Mouse (Mus musculus): ENCODE results near the gene H2-Q6.
"Not testable (repeated sequence)": the region's sequence is repeated elsewhere in the genome, so short reads cannot be mapped to it uniquely, and the experiment has no call there.

Gene H2-Q6

DNA sequence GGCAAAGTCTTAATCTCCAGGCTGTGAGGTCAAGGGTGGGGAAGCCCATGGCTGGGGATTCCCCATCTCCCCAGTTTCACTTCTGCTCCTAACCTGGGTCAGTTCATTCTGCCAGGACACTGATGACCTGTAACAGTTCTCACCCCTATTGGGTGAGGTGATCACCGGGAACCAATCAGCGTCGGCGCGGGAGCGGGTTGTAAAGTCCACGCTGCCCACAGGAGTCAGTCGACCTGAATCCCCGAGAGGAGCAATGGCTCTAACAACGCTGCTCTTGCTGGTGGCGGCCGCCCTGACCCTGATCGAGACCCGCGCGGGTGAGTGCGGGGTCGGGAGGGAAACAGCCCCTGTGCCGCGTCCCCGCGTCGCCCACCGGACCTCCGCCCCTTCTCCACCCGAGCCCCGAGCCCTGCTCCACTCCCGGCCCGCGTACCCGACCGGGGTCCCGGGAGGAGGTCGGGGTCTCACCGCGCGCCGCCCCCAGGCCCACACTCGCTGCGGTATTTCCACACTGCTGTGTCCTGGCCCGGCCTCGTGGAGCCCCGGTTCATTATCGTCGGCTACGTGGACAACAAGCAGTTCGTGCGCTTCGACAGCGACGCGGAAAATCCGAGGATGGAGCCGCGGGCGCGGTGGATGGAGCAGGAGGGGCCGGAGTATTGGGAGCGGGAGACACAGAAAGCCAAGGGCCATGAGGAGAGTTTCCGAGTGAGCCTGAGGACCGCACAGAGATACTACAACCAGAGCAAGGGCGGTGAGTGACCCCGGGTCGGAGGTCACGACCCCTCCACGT, at the start of gene H2-Q6:
TSS of gene H2-Q6 (plus strand) at position 227 of the 793 bp plus-strand sequence.
- in situ Hi-C loops (cut with MboI; ENCODE audit: low sequenced_read_pairs) = not testable (repeated sequence)

DNA sequence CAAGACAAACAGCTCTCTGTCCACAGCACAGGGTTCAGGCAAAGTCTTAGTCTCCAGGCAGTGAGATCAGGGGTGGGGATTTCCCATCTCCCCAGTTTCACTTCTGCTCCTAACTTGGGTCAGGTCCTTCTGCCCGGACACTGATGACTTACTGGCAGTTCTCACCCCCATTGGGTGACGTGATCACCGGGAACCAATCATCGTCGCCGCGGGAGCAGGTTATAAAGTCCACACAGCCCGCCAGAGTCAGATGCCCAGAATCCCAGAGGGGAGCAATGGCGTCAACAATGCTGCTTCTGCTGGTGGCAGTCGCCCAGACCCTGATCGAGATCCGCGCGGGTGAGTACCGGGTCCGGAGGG, 45.3 kb upstream of the H2-Q6 start, which contains the start of gene H2-Q4:
TSS of gene H2-Q4 (plus strand) at position 249 of the 360 bp plus-strand sequence.
- in situ Hi-C loops (cut with MboI; ENCODE audit: low sequenced_read_pairs) = no loop called here

DNA sequence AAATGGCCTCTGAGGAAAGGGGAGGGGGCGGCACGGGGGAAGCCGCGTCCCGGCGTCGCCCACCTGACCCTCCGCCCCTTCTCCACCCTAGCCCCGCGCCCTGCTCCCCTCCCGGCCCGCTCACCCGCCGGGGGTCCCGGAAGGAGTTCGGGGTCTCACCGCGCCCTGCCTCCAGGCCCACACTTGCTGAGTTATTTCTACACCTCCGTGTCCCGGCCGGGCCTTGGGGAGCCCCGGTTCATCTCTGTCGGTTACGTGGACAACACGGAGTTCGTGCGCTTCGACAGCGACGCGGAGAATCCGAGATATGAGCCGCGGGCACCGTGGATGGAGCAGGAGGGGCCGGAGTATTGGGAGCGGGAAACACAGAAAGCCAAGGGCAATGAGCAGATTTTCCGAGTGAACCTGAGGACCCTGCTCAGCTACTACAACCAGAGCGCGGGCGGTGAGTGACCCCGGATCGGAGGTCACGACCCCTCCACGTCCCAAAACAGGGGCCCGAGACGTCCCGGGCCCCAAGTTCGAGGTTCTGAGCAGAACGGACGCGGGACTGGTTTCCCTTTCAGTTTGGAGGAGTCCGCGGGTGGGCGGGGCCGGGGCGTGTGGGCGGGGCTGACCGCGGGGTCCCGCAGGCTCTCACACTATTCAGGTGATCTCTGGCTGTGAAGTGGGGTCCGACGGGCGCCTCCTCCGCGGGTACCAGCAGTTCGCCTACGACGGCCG, 44.8 kb upstream of the H2-Q6 start:
- in situ Hi-C loops (cut with MboI; ENCODE audit: low sequenced_read_pairs) = no loop called here

DNA sequence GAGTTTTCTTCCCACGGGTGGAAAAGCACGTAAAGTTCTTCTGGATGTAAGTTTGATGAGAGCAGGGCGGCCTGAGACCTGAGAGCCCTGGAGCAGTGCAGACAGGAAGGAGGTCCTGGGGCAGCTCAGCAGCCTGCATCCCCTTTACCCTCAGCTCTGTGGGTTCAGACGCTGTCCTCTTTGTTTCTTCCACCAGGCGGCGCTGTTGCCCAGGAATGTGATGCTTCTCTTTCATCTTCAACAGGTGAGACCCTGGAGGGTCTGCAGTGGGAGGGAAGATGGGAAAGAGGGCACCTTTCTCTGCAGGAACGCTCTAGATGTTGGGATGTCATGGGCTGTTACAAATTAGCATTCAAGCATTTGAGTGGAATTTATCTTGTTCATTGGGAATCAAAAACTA, 34.9 kb upstream of the H2-Q6 start:
- in situ Hi-C loops (cut with MboI; ENCODE audit: low sequenced_read_pairs) = not testable (repeated sequence)

DNA sequence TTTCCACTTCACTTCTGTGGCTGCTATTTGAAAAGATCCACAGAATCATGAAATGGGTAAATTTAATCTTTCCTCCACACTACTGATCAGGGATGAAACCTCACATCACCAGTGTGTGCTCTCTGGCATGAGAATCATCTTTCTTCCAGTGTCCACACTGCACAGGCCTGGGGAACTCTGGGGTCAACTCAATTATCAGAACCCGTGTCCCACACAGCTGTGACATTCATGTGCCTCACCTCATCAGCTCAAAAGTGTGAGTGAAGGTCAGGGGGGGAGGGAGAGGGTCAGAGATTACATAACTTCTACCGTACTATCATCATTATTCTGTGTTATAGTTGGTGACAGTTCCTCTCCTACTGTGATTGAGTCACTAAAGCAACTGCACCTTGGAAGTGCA, 32.0 kb upstream of the H2-Q6 start:
- in situ Hi-C loops (cut with MboI; ENCODE audit: low sequenced_read_pairs) = not testable (repeated sequence)

DNA sequence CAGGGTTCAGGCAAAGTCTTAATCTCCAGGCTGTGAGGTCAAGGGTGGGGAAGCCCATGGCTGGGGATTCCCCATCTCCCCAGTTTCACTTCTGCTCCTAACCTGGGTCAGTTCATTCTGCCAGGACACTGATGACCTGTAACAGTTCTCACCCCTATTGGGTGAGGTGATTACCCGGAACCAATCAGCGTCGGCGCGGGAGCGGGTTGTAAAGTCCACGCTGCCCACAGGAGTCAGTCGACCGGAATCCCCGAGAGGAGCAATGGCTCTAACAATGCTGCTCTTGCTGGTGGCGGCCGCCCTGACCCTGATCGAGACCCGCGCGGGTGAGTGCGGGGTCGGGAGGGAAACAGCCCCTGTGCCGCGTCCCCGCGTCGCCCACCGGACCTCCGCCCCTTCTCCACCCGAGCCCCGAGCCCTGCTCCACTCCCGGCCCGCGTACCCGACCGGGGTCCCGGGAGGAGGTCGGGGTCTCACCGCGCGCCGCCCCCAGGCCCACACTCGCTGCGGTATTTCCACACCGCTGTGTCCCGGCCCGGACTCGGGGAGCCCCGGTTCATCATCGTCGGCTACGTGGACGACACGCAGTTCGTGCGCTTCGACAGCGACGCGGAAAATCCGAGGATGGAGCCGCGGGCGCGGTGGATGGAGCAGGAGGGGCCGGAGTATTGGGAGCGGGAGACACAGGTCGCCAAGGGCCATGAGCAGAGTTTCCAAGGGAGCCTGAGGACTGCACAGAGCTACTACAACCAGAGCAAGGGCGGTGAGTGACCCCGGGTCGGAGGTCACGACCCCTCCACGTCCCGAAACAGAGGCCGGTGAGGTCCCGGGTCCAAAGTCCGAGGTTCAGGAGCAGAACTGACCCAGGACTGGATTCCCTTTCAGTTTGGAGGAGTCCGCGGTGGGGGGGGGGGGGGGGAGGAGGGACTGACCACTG, 30.5 kb upstream of the H2-Q6 start:
- in situ Hi-C loops (cut with MboI; ENCODE audit: low sequenced_read_pairs) = not testable (repeated sequence)

DNA sequence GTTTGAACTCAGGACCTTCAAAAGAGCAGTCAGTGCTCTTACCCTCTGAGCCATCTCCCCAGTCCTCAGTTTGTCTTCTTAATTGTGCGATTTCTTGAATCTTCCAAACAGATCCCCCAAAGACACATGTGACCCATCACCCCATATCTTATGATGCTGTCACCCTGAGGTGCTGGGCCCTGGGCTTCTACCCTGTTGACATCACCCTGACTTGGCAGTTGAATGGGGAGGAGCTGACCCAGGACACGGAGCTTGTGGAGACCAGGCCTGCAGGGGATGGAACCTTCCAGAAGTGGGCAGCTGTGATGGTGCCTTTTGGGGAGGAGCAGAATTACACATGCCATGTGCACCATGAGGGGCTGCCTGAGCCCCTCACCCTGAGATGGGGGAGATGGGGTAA, 27.7 kb upstream of the H2-Q6 start:
- in situ Hi-C loops (cut with MboI; ENCODE audit: low sequenced_read_pairs) = not testable (repeated sequence)

DNA sequence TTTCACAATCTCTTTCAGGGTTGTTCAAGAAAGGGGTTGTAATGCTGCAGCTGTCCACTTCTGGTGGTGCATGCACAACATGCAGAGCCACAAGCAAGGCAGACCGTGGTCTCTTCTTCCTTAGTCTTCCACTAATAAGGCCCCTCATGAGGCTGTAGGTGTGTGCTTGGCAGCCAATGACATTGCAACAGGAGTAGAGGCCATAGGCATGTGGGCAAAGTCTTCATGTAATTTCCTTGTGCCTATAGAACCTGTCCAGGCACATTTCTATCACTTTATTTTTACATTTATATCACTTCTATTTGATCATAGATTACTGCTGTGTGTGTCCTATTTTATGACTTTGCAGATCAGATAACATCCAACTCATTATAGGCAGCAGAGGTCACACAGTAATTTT, 11.6 kb upstream of the H2-Q6 start:
- in situ Hi-C loops (cut with MboI; ENCODE audit: low sequenced_read_pairs) = not testable (repeated sequence)

DNA sequence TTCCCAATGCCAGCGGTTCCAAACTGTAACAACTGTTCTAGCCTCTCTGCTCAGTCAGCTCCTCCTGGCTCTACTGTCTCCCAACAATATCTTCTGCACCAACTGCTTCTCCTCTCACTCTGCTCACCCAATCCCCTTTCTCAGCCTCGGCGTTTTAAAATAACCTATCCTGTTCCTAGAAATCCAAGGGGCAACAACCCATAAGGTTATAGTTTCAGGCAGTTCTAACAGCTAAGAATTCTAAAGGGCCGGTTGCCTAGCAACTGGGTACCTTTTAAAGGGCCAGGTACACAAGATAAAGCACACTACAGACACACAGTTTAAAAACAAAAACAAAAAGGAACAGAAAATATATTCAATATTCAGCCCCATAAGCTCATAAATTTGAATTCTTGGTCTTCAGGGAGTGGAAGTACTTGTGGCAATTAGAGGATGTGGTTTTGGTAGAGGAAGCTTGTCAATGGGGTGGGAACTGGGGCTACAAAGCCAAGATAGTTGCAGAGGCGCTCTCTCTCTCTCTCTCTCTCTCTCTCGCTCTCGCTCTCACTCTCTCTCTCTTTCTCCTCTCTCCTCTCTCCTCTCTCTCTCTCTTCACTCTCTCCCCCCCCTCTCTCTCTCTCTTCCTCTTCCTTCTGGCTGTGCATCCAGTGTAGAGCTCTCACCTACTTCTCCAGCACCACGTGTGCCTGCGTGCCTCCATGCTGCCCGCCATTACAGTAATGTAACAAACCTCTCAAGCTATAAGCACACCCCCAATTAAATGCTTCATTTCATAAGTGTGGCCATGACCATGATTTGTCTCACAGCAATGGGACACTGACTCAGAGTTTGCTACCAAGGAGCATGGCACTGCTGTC, 9.1 kb upstream of the H2-Q6 start:
- in situ Hi-C loops (cut with MboI; ENCODE audit: low sequenced_read_pairs) = not testable (repeated sequence)

DNA sequence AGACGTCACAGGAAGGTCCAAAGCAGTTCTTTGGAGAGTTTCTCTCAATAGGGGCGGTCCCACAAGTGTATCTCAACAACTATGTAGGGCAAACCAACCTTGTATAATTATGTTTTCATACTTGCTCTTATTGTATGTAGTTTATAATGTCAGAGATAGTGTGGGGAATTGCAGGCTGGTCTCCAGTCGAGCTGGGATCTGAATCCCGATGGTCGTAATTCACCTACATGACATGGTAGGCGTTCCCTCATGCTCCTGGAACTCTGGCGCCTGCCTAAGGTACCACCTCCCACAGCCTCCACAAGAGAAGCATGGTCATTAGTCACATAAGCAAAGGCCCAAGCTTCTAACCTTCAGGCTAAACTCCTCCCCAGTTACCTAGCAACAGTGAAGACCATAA, 5.9 kb upstream of the H2-Q6 start:
- in situ Hi-C loops (cut with MboI; ENCODE audit: low sequenced_read_pairs) = no loop called here

DNA sequence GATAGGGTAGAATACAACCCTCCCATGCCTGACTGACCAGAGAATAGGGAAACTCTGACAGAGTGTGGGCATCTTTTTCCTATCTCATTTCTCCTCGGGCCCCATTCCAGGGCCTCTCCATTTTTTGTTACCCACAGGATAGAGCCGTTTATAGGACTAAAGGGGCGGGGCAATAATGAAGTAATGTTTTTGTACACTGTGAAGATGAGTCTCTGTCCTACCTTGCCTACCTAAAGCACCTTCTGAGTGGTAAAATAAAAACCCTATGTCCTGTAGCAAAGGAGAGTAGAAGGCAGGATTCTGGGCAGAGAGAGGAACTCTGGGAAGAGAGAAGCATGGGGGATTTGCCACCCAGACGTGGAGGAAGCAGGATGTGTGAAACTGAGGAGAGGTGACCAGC, 5.1 kb upstream of the H2-Q6 start:
- in situ Hi-C loops (cut with MboI; ENCODE audit: low sequenced_read_pairs) = not testable (repeated sequence)

DNA sequence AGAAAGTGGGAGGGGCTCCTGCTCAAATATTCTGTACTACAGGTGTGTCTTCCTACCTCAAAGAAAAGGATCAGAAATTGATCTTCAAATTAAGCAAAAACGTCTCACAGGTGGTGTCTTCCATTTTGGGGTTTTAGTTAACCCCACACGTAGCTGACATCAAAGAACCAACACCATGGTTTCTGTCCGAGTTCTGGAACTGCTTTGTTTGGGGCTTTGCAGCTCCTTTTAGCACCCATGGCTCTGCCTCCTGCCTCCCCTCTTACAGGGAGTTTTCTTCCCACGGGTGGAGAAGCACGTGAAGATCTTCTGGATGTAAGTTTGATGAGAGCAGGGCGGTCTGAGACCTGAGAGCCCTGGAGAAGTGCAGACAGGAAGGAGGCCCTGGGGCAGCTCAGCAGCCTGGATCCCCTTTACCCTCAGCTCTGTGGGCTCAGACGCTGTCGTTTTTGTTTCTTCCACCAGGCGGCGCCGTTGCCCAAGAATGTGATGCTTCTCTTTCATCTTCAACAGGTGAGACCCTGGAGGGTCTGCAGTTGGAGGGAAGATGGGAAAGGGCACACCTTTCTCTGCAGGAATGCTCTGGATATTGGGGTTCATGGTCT, 4.3 kb upstream of the H2-Q6 start:
- in situ Hi-C loops (cut with MboI; ENCODE audit: low sequenced_read_pairs) = not testable (repeated sequence)

DNA sequence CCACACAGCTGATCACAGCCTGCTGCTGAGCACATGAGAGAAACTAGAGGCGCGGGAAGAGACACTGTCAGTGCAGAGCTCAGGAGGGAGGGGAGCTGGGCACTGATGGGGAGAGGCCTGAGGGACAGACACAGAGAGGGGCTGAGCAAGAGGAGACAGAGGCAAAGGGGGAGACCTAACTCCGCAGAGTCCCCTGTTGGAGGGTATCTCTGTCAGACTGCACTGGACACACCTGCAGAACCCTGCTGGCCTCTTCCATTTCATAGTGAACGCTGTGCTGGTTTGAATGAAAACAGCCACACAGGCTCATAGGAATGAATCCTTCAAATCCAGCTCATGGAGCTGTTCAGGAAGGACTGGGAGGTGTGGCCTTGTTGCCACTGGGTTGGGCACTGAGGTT, 3.3 kb upstream of the H2-Q6 start:
- in situ Hi-C loops (cut with MboI; ENCODE audit: low sequenced_read_pairs) = not testable (repeated sequence)

DNA sequence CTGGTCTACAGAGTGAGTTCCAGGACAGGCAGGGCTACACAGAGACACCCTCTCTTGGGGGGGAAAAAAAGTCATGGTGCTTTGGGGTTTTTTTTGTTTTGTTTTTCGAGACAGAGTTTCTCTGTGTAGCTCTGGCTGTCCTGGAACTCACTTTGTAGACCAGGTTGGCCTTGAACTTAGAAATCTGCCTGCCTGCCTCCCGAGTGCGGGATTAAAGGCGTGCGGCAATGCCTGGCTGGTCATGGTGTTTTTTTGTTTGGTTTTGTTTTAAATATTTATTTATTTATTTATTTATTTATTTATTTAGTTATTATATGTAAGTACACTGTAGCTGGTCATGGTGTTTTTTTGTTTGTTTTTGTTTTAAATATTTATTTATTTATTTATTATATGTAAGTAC, 2.3 kb upstream of the H2-Q6 start:
- in situ Hi-C loops (cut with MboI; ENCODE audit: low sequenced_read_pairs) = not testable (repeated sequence)

DNA sequence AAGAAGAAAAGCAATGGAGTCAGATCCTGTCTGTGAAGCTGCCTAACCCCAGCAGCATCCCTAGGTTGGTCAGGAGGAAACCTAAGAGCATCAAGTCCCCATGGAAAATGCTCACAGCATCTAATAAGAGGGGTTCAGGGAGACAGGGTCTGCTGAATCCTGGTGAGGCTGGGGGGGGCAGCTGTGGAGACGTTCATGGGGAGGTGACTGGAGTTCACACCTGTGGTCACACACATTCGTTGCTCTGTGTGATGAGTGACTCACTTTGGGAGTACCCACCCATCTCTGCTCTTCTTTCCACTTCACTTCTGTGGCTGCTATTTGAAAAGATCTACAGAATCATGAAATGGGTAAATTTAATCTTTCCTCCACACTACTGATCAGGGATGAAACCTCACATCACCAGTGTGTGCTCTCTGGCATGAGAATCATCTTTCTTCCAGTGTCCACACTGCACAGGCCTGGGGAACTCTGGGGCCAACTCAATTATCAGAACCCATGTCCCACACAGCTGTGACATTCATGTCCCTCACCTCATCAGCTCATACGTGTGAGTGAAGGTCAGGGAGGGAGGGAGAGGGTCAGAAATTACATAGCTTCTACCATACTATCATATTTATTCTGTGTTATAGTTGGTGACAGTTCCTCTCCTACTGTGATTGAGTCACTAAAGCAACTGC, 1.4 kb upstream of the H2-Q6 start:
- in situ Hi-C loops (cut with MboI; ENCODE audit: low sequenced_read_pairs) = not testable (repeated sequence)

DNA sequence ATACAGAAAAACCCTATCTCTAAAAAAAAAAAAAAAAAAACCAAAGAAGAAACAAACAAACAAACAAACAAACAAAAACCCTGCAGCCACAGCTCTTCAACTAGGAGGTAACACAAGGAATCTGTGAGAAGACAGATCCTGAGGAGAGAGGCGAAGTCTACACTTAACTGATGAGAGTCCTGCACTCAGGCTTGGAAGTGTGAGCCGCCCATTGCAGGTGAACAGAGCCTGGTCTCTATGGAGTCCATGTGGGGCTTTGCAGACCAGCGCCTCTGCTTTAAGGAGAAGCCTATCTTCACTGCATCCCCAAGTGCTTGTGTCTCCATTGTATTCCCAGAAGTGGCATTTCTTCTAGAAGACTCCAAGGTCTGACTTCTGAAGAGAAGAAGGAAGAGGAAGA, 544 bp upstream of the H2-Q6 start:
- in situ Hi-C loops (cut with MboI; ENCODE audit: low sequenced_read_pairs) = not testable (repeated sequence)

DNA sequence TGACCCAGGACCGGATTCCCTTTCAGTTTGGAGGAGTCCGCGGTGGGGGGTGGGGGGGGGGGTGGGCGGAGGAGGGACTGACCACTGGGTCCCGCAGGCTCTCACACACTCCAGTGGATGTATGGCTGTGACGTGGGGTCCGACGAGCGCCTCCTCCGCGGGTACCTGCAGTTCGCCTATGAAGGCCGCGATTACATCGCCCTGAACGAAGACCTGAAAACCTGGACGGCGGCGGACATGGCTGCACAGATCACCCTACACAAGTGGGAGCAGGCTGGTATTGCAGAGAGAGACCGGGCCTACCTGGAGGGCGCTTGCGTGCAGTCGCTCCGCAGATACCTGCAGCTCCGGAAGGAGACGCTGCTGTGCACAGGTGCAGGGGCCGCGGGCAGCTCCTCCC, 824 bp downstream of the H2-Q6 start:
- in situ Hi-C loops (cut with MboI; ENCODE audit: low sequenced_read_pairs) = not testable (repeated sequence)

DNA sequence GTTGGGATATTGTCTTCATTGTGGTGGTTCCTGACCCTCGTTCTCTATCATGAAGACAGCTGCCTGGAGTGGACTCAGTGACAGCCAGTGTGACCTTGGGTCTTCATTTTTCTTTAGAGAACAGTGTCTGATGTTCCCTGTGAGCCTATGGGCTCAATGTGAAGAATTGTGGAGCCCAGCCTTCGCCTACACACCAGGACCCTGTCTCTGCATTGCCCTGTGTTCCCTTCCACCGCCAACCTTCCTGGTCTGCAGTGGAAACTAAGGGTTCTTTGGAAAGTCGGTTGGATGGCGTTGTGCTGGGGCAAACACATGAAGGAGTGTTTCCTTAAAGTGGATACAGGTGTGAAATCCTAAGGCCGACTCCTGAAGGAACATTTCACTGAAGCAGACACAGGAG, 4.2 kb downstream of the H2-Q6 start:
- in situ Hi-C loops (cut with MboI; ENCODE audit: low sequenced_read_pairs) = not testable (repeated sequence)

DNA sequence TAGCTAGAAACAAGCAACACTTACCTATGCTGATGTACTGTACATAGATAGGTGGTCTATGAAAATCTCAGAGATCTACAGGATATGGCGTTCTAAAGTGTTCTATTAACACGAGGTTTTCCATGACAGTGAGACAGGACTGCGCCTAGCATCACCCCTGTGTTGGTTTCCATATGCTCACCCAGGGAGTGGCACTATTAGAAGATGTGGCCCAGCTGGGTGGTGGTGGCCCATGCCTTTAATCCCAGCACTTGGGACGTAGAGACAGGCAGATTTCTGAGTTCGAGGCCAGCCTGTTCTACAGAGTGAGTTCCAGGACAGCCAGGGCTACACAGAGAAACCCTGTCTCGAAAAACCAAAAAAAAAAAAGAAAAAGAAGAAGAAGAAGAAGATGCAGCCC, 6.0 kb downstream of the H2-Q6 start:
- in situ Hi-C loops (cut with MboI; ENCODE audit: low sequenced_read_pairs) = not testable (repeated sequence)

Data from CH12F3 (cell line).